Mouse (Mus musculus): Measurements from ENCODE around the gene Runx2.

Gene Runx2

GRCm38 (mm10) chr17:44814508-44815175, at the start of gene Runx2:
Gene Runx2 (minus strand): TSS chr17:44814797.
- DNase-seq (ENCODE audit: low read depth, low spot score) = no peak

DNA sequence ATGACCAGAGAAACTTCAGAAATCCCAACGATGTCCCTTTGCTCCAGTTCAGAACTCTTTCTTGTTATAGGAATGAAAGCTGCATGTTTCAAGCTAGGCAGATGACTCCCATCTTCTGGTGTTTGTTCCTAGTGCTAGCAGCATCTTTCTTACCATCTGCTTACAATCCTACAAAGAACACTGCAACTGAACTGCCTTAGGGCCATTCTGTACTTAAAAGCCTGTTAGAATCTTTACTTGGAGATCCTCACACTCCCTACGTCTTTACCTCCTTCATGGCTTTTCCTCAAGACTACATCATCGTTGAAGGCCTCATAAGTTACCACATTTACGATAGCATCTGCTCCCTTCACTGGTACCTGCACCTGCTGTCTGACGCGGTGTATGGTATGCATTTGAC, 48.6 kb upstream of the Runx2 start:
- no peak for DNase-seq (ENCODE audit: low read depth, low spot score)

- no peak for DNase-seq (ENCODE audit: low read depth, low spot score)
These were observed 27.6 kb upstream of the Runx2 start for GRCm38 (mm10) chr17:44842184-44842583.

- DNase-seq (ENCODE audit: low read depth, low spot score) = no peak
These were observed 16.6 kb upstream of the Runx2 start for GRCm38 (mm10) chr17:44831201-44831600.

DNA sequence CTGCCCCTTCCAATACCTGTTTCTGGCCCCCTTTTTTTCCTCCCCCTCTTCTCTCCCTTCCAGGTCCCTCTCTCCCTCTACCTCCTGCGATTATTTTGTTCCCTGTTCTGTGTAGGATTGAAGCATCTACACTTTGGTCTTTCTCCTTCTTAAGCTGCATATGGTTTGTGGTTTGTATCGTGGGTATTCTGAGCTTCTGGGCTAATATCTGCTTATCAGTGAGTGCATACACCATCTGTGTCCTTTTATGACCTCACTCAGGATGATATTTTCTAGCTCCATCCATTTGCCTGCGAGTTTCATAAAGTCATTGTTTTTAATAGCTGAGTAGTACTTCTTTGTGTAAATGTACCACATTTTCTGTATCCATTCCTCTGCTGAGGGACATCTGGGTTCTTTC, 15.0 kb upstream of the Runx2 start:
- no peak for DNase-seq (ENCODE audit: low read depth, low spot score)

DNA sequence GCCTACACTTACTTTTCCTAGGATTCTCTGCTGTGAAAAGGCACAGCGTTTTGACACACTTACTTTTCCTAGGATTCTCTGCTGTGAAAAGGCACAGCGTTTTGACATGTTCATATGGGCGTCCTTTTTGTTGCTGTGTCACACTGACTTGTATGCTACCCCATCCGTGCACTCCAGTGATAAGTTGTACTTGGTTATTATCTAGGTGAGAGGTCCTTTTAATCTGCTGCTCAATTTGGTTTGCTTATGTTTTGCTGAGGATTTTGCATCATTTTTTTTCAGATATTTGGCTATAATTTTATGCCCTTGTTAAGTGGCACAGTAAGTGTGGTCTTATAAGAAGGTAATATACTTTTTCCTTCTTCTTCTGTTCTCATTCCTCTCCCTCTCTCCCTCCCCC, 13.4 kb upstream of the Runx2 start:
- no peak for DNase-seq (ENCODE audit: low read depth, low spot score)

DNA sequence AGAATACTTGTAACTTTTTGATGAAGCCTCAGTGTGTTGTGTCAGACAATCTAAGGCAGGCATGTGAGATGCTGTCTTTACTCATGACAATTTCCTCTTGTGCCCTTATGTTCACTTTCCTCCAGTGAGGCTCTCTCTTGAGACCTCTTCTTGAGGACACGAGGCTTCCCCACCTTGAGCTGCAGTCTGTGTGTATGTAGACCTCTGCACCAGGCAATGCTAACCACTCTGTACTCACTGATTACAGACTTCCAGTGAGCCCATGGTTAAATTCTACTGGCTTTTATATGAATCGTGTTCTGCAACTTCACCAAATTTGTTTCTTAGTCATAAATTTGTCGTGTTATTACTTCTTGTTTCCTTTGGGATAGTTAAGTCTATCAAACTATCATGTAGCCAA, 12.5 kb upstream of the Runx2 start:
- DNase-seq (ENCODE audit: low read depth, low spot score) = no peak

GRCm38 (mm10) chr17:44821940-44822339, 7.3 kb upstream of the Runx2 start:
- DNase-seq (ENCODE audit: low read depth, low spot score) = no peak

- DNase-seq (ENCODE audit: low read depth, low spot score) = no peak
These were observed 5.2 kb upstream of the Runx2 start for GRCm38 (mm10) chr17:44819816-44820215.

GRCm38 (mm10) chr17:44818825-44819224, 4.2 kb upstream of the Runx2 start:
- no peak for DNase-seq (ENCODE audit: low read depth, low spot score)

- no peak for DNase-seq (ENCODE audit: low read depth, low spot score)
These were observed 7.6 kb downstream of the Runx2 start for GRCm38 (mm10) chr17:44807031-44807430.

DNA sequence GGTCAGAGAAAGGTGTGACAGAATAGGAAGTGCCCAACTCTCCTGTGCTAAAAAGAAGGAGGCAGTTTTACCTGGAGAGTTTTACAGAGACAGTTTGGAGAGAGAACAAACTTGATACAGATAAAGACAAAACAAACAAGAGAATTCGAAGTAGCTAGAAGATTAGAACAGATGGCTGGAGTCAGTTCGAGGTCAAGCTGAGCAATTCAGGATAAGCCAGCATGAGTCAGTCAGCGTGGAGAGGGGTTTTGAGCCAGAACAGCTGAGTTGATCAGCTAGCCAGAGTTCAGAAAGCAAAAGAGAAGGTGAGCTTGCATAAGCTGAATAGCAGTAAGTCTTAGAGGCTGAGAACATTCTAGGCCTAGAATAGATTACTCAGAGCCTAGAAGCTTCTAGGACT, 17.3 kb downstream of the Runx2 start:
- no peak for DNase-seq (ENCODE audit: low read depth, low spot score)

- no peak for DNase-seq (ENCODE audit: low read depth, low spot score)
These were observed 22.2 kb downstream of the Runx2 start for GRCm38 (mm10) chr17:44792218-44792917.

DNA sequence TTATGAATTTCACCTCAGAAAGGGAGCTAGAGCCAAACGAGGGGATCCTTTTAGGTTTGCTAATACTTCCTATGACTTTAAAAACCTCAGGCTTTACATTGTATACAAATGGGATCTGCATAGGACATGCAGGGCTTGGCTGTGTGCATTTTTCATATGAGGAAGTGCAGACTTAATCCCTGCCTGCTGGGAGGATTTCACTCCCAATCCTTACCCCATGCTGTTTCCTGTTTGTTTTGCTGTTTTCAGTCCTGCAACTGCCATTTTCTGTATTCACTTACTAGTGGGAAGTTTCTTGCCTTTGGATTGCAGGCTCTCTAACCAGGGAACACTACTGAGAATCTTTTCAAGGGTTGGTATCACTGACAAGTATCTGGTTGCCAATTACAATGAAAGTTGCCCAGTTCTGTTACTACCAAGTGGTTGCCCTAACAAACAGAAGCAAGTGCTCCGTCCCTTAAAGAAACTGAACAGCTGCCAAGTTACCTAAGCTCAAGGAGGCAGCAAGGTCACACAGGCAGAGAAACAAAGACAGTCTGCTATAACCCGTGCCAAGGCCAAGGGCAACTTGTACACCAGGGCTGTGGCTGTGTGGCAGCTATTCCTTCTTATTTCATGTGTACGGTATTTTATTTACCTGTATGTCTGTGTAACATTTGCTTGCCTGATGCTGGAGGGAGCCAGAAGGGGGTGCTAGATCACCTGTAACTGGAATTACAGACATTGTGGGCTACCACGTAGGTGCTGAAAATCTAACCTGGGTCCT, 25.4 kb downstream of the Runx2 start:
- no peak for DNase-seq (ENCODE audit: low read depth, low spot score)

DNA sequence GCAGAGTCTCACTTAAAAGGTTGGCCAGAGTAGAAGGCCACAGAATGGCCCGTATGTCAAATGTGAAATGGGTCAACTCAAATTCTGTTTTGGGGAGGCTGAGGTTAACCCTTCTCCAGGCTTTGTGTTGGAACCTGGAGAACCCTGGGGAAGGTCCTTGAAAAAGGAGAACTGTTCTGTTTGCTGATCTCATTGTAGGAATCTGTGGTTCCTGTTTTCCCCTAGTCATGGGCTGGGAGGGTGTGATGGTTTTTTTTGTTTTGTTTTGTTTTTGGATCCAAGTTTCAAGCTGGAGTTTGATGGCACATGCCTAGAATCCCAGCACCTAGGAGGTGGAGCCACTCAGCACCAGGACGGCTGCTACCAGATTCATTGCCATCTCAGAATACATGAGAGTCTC, 31.5 kb downstream of the Runx2 start:
- no peak for DNase-seq (ENCODE audit: low read depth, low spot score)

DNA sequence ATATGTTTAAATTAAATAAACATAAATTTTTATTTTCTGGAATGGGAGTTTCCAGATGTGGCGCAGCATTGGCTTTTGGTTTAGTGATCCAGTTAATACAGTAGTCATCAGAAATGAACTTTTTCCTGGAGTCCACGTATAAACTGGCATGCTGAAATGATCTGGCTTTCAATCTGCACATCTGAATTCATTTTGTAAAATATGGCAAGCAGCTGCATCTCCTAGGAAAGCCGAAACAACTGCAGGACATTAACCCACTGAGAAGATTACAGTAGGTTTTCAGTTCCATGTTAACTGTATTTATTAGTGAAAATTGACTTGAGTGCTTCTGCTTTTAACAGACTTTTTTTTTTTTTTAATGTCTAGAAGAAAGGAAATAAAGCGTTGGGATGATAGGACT, 32.2 kb downstream of the Runx2 start:
- no peak for DNase-seq (ENCODE audit: low read depth, low spot score)

DNA sequence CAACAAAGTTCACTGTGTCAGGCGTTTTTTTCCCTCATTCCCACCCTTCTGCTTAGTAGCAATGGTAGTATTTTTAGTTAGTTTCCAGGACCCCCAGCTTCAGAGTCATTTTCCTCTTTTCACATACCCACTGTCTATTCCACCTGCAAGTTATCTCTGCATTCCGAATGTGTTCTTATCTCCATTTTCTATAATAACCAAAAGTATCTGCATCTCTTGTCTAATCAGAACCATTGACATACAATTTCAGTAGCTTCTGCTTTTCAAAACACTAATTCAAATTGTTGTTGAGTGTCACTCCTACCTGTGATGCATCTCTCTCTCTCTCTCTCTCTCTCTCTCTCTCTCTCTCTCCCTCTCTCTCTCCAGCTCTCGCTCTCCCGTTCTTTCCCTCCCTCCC, 34.2 kb downstream of the Runx2 start:
- DNase-seq (ENCODE audit: low read depth, low spot score) = no peak

- DNase-seq (ENCODE audit: low read depth, low spot score) = no peak
These were observed 36.5 kb downstream of the Runx2 start for GRCm38 (mm10) chr17:44778141-44778540.

GRCm38 (mm10) chr17:44777337-44777804, 37.2 kb downstream of the Runx2 start:
- DNase-seq (ENCODE audit: low read depth, low spot score) = no peak

GRCm38 (mm10) chr17:44776738-44777270, 37.8 kb downstream of the Runx2 start, which contains the start of gene Supt3:
Gene Supt3 (plus strand): TSS chr17:44777152.
- peak; percentile 93 for DNase-seq (ENCODE audit: low read depth, low spot score)

- no peak for DNase-seq (ENCODE audit: low read depth, low spot score)
These were observed 42.0 kb downstream of the Runx2 start for GRCm38 (mm10) chr17:44772576-44772975.

GRCm38 (mm10) chr17:44770871-44771270, 43.7 kb downstream of the Runx2 start:
- DNase-seq (ENCODE audit: low read depth, low spot score) = no peak
